Mouse (Mus musculus): ENCODE data around the gene Kansl1l.

DNA sequence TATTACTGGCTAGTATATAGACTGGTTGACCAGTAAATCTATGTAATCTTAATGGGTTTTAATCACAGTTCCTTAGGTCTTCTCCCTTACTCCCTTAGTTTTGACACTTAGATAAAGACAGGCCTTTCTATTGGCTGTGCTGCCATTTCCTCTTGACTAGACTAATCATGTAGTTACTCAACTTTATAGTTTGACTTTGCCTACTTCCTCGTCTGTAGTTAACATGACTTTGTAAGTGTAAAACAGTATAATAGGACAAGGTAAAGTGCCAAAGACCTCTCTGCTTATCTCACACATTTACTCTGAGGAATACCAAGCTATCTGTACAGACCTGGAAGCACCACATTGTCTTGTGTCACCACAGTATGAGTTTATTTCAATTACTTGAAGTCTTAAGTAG, 86.8 kb downstream of the Kansl1l start:
- no peak for TF ChIP-seq CTCF (IDR thresholded peaks at IDR 0.05; ENCODE audit: insufficient read depth, low read length)
- no peak for TF ChIP-seq POLR2A (IDR thresholded peaks at IDR 0.05; ENCODE audit: borderline replicate concordance, extremely low read depth, low read depth, low read length)

Measured in lung, adult 2 months (tissue).